In genomic region chr5:144767106-144767798, GRCm38 (mm10) we compare ENCODE assay signal across 8 mouse cellular contexts. TPM values are rescaled to one million over a fixed set of nuclear protein-coding genes. Genes with fewer than 3 reads are reported as not detected.
DNase-seq lines count a peak whose midpoint lies in the region; ATAC-seq and TF ChIP-seq lines count a peak whose summit lies in the region.
"Not testable (repeated sequence)": the region's sequence is repeated elsewhere in the genome, so short reads cannot be mapped to it uniquely, and the experiment has no call there.

Gene Trrap (plus strand): TSS chr5:144767732.

- peak within 1 kb of the TSS; percentile 83 for H3K9ac ChIP-seq in ES-Bruce4 (ENCODE audit: low read depth, poor library complexity, severe bottlenecking)
- peak within 1 kb of the TSS; percentile 96 for H3K9ac ChIP-seq in forebrain, embryonic 16.5 days (replicated peaks; ENCODE audit: low read depth, low read length)
- H3K9ac ChIP-seq in heart, embryonic 14.5 days (ENCODE audit: low read length): peak within 1 kb of the TSS; percentile 85
- H3K9ac ChIP-seq in intestine, embryonic 15.5 days: peak within 1 kb of the TSS; percentile 99
- H3K9ac ChIP-seq in lung, embryonic 16.5 days (ENCODE audit: low read length): peak within 1 kb of the TSS; percentile 95
- H3K9ac ChIP-seq in neural tube, embryonic 14.5 days (replicated peaks; ENCODE audit: low read depth, low read length): peak within 1 kb of the TSS; percentile 94

- not testable (repeated sequence) for H3K9me3 ChIP-seq in ES-Bruce4 (replicated peaks; ENCODE audit: control insufficient read depth, insufficient read depth, low read length, poor library complexity, severe bottlenecking); forebrain, embryonic 16.5 days (ENCODE audit: control insufficient read depth, low read length); heart, embryonic 14.5 days (ENCODE audit: control insufficient read depth, low read length); intestine, embryonic 15.5 days; lung, embryonic 16.5 days (ENCODE audit: control insufficient read depth, low read length); neural tube, embryonic 14.5 days (ENCODE audit: control insufficient read depth, low read length)

- H3K4me1 ChIP-seq in ES-Bruce4 (ENCODE audit: control insufficient read depth, insufficient read depth, low read length); intestine, embryonic 15.5 days (replicated peaks); lung, embryonic 16.5 days (replicated peaks; ENCODE audit: control insufficient read depth, insufficient read depth, low read length); neural tube, embryonic 14.5 days (ENCODE audit: control insufficient read depth, insufficient read depth, low read length): not testable (repeated sequence)
- H3K4me1 ChIP-seq in forebrain, embryonic 16.5 days (replicated peaks; ENCODE audit: control insufficient read depth, insufficient read depth, low read length): peaks cover 12% of the 10 kb centered on the region
- H3K4me1 ChIP-seq in heart, embryonic 14.5 days (ENCODE audit: control insufficient read depth in 2 of 2, insufficient read depth in 2 of 2, low read length in 2 of 2): peaks cover 5 to 15% of the 10 kb centered on the region in 2 experiments

- H3K27ac ChIP-seq in ES-Bruce4 (ENCODE audit: insufficient read depth, low read length): peak within 1 kb of the TSS; percentile 17; the same call in 1 of the 2 replicates
- peak within 1 kb of the TSS; percentile 97 for H3K27ac ChIP-seq in forebrain, embryonic 16.5 days (ENCODE audit: low read length)
- peak within 1 kb of the TSS; percentile 89 to 93 for H3K27ac ChIP-seq in heart, embryonic 14.5 days (replicated peaks in 1 of 2; ENCODE audit: control insufficient read depth in 1 of 2, insufficient read depth in 1 of 2, low read depth in 2 of 2, low read length in 2 of 2)
- H3K27ac ChIP-seq in intestine, embryonic 15.5 days: peak within 1 kb of the TSS; percentile 97
- H3K27ac ChIP-seq in lung, embryonic 16.5 days (ENCODE audit: low read length): peak within 1 kb of the TSS; percentile 97
- peak within 1 kb of the TSS; percentile 97 for H3K27ac ChIP-seq in neural tube, embryonic 14.5 days (ENCODE audit: low read depth, low read length)

- peak; percentile 52 for DNase-seq in cerebellum, adult 9-10 months
- DNase-seq in left cerebral cortex, postnatal 14 days (ENCODE audit: low spot score in 2 of 2): not testable (repeated sequence)

- peak; percentile 1; the same call in 1 of the 2 replicates for ATAC-seq in forebrain, embryonic 16.5 days
- ATAC-seq in heart, embryonic 14.5 days (ENCODE audit: insufficient number of reproducible peaks, insufficient read depth, low FRiP score, low read depth): not testable (repeated sequence)
- peak; percentile 15 for ATAC-seq in intestine, embryonic 15.5 days
- ATAC-seq in lung, embryonic 16.5 days (ENCODE audit: low read depth): peak; percentile 9
- peak; percentile 0; the same call in 1 of the 2 replicates for ATAC-seq in neural tube, embryonic 14.5 days (ENCODE audit: low read depth)

- peak within 1 kb of the TSS; percentile 80 for H3K4me2 ChIP-seq in forebrain, embryonic 16.5 days (ENCODE audit: low read length)
- peak within 1 kb of the TSS; percentile 91 for H3K4me2 ChIP-seq in heart, embryonic 14.5 days (ENCODE audit: low read length)
- H3K4me2 ChIP-seq in intestine, embryonic 15.5 days (replicated peaks): peak within 1 kb of the TSS; percentile 78
- peak within 1 kb of the TSS; percentile 67 for H3K4me2 ChIP-seq in lung, embryonic 16.5 days (ENCODE audit: low read depth, low read length)
- peak within 1 kb of the TSS; percentile 65 for H3K4me2 ChIP-seq in neural tube, embryonic 14.5 days (ENCODE audit: low read depth, low read length)

- intact Hi-C loops in left cerebral cortex, postnatal 14 days (cut with DNase I): not testable (repeated sequence)

- WGBS in forebrain, embryonic 16.5 days: 83% methylated on average over 12 of the region's 15 CpGs
- 85% methylated on average over 11 of the region's 15 CpGs for WGBS in heart, embryonic 14.5 days
- WGBS in intestine, embryonic 15.5 days: 79% methylated on average over 14 of the region's 15 CpGs
- WGBS in lung, embryonic 16.5 days: 73% methylated on average over 14 of the region's 15 CpGs
- WGBS in neural tube, embryonic 14.5 days: 86% methylated on average over 13 of the region's 15 CpGs

- not testable (repeated sequence) for TF ChIP-seq EP300 in ES-Bruce4 (IDR thresholded peaks at IDR 0.05; ENCODE audit: insufficient read depth, low read depth, low read length)

- H3K4me3 ChIP-seq in ES-Bruce4 (ENCODE audit: low read depth, low read length): peak within 1 kb of the TSS; percentile 96
- H3K4me3 ChIP-seq in forebrain, embryonic 16.5 days (replicated peaks; ENCODE audit: low read length): peak within 1 kb of the TSS; percentile 92
- H3K4me3 ChIP-seq in heart, embryonic 14.5 days (ENCODE audit: control insufficient read depth in 1 of 2, insufficient read depth in 1 of 2, low read depth in 1 of 2, low read length in 2 of 2): peak within 1 kb of the TSS; percentile 65
- peak within 1 kb of the TSS; percentile 90 for H3K4me3 ChIP-seq in intestine, embryonic 15.5 days (replicated peaks)
- H3K4me3 ChIP-seq in lung, embryonic 16.5 days (ENCODE audit: low read length): peak within 1 kb of the TSS; percentile 97
- peak within 1 kb of the TSS; percentile 83 for H3K4me3 ChIP-seq in neural tube, embryonic 14.5 days (ENCODE audit: low read depth, low read length)

- not testable (repeated sequence) for H3K27me3 ChIP-seq in ES-Bruce4 (ENCODE audit: control insufficient read depth, insufficient read depth, low read length, poor library complexity, severe bottlenecking); forebrain, embryonic 16.5 days (replicated peaks; ENCODE audit: control insufficient read depth, insufficient read depth, low read length); intestine, embryonic 15.5 days (replicated peaks); lung, embryonic 16.5 days (ENCODE audit: control insufficient read depth, insufficient read depth, low read depth, low read length); neural tube, embryonic 14.5 days (ENCODE audit: control insufficient read depth, insufficient read depth, low read length)
- H3K27me3 ChIP-seq in heart, embryonic 14.5 days (ENCODE audit: control insufficient read depth, insufficient read depth, low read length): peaks cover 14% of the 10 kb centered on the region

- TF ChIP-seq CTCF in ES-Bruce4 (IDR thresholded peaks at IDR 0.05; ENCODE audit: low read depth, low read length): not testable (repeated sequence)

- TF ChIP-seq POLR2A in ES-Bruce4 (IDR thresholded peaks at IDR 0.05; ENCODE audit: insufficient read depth, low read length): not testable (repeated sequence)

- not testable (repeated sequence) for H3K36me3 ChIP-seq in ES-Bruce4 (ENCODE audit: control insufficient read depth, insufficient read depth, low read length, poor library complexity, severe bottlenecking); forebrain, embryonic 16.5 days (ENCODE audit: control insufficient read depth, insufficient read depth); intestine, embryonic 15.5 days; neural tube, embryonic 14.5 days (ENCODE audit: control insufficient read depth, insufficient read depth, low read length)
- peaks cover 21% of the 10 kb centered on the region for H3K36me3 ChIP-seq in heart, embryonic 14.5 days (ENCODE audit: control insufficient read depth, insufficient read depth, low read length)
- H3K36me3 ChIP-seq in lung, embryonic 16.5 days (ENCODE audit: control insufficient read depth, insufficient read depth, low read length): peaks cover 12% of the 10 kb centered on the region

RNA-seq across cellular contexts. Expression of gene Trrap, which starts in this region (rescaled TPM):
- 106 and 116 TPM in 2 replicates for polyA plus RNA-seq in ES-Bruce4 (2011; ENCODE audit: insufficient read depth, insufficient read length, low read depth, missing spikeins)
- 73.7 and 80.4 TPM in 2 replicates for polyA plus RNA-seq in forebrain, embryonic 16.5 days (2015; fragmentation: Nextera tagmentation; extraction: Ambion mirVana)
- 58.9 and 65.2 TPM in 2 replicates for polyA plus RNA-seq in heart, embryonic 14.5 days (2014; fragmentation: Nextera tagmentation; extraction: Ambion mirVana)
- 45.9 and 49.3 TPM in 2 replicates for polyA plus RNA-seq in intestine, embryonic 15.5 days (2015; fragmentation: Nextera tagmentation; extraction: Ambion mirVana)
- total RNA-seq in left cerebral cortex, postnatal 14 days (2021): 100 to 1,000 TPM; 164 to 166 TPM
- 56.6 and 57.2 TPM in 2 replicates for polyA plus RNA-seq in lung, embryonic 16.5 days (2015; fragmentation: Nextera tagmentation; extraction: Ambion mirVana)
- polyA plus RNA-seq in neural tube, embryonic 14.5 days (2014; fragmentation: Nextera tagmentation; extraction: Ambion mirVana): 92.0 and 102 TPM in 2 replicates

Comparison
In these comparisons a context has a peak if more than half of its experiments do, and no peak if none do; other contexts are left out.
1. H3K27ac ChIP-seq: peak in every context shown above with its lines; median percentile 97 in forebrain, embryonic 16.5 days; 97 in intestine, embryonic 15.5 days; 97 in lung, embryonic 16.5 days; 97 in neural tube, embryonic 14.5 days; 91 in heart, embryonic 14.5 days; 17 in ES-Bruce4.